Mouse (Mus musculus) heart, postnatal 0 days (tissue): ENCODE measurements at regions not wholly inside any gene's neighbourhood (a gene's known extent, or its start where the extent isn't known, plus 50 kb on each side); places are given as distances from the start of the nearest gene placed in this dataset.

Experiments
- ATAC-seq: fragments of 200-750 bp; cut with Nextera tagmentation; 2 replicates; pipeline ENCODE4 v1.8.0; 2017; ENCODE audit warnings: low read depth, moderate number of reproducible peaks, moderate library complexity; ENCODE audit not compliant: insufficient read depth
- DNase-seq: peaks from one replicate; pipeline ENCODE4 v3.0.0-alpha.2; 2016; ENCODE audit warnings: low spot score
- H3K27ac ChIP-seq: fragments of 300-500 bp; sonication (generic); 2 replicates; pipeline ENCODE4 v1.5.1; 2014; ENCODE audit warnings: low read depth, mild to moderate bottlenecking
- H3K27me3 ChIP-seq: fragments of 300-500 bp; sonication (generic); 2 replicates; pipeline ENCODE4 v1.6.1; 2014; ENCODE audit warnings: low read length, mixed read lengths; ENCODE audit not compliant: control insufficient read depth, insufficient read depth
- H3K36me3 ChIP-seq: fragments of 300-500 bp; sonication (generic); replicated peaks from 2 replicates; pipeline ENCODE4 v1.6.1; 2014; ENCODE audit warnings: low read length, mixed read lengths; ENCODE audit not compliant: control insufficient read depth, insufficient read depth
- H3K4me1 ChIP-seq: fragments of 300-500 bp; sonication (generic); 2 replicates; pipeline ENCODE4 v1.6.1; 2014; ENCODE audit warnings: antibody characterized with exemption; ENCODE audit not compliant: control insufficient read depth, insufficient read depth
- H3K4me2 ChIP-seq: fragments of 300-500 bp; sonication (generic); 2 replicates; pipeline ENCODE4 v1.6.1; 2014; ENCODE audit warnings: low read depth, mild to moderate bottlenecking, low read length, moderate library complexity
- H3K4me3 ChIP-seq: fragments of 300-500 bp; sonication (generic); 2 replicates; pipeline ENCODE4 v1.5.1; 2014; ENCODE audit warnings: low read depth, low read length
- H3K9ac ChIP-seq: fragments of 300-500 bp; sonication (generic); replicated peaks from 2 replicates; pipeline ENCODE4 v1.6.1; 2014; ENCODE audit warnings: low read depth, low read length, mixed read lengths
- H3K9me3 ChIP-seq: fragments of 300-500 bp; sonication (generic); replicated peaks from 2 replicates; pipeline ENCODE4 v1.6.1; 2016; ENCODE audit warnings: low read length; ENCODE audit not compliant: control insufficient read depth
- CTCF ChIP-seq: IDR thresholded peaks from 2 replicates; pipeline ENCODE4 v1.5.1; 2016; ENCODE audit warnings: antibody characterized with exemption, control low read depth, low read depth
- EP300 ChIP-seq: IDR thresholded peaks from 2 replicates; pipeline ENCODE4 v1.6.1; 2016; ENCODE audit warnings: antibody characterized with exemption, low read depth
- WGBS: fragments of 180-500 bp; shearing (Covaris S2); extraction: QIAGEN DNeasy Blood & Tissue Kit; methylation state at CpG from one replicate; pipeline ENCODE4 v1.1.7; 2014; 5-methylcytosine and 5-hydroxymethylcytosine counted together

DNA sequence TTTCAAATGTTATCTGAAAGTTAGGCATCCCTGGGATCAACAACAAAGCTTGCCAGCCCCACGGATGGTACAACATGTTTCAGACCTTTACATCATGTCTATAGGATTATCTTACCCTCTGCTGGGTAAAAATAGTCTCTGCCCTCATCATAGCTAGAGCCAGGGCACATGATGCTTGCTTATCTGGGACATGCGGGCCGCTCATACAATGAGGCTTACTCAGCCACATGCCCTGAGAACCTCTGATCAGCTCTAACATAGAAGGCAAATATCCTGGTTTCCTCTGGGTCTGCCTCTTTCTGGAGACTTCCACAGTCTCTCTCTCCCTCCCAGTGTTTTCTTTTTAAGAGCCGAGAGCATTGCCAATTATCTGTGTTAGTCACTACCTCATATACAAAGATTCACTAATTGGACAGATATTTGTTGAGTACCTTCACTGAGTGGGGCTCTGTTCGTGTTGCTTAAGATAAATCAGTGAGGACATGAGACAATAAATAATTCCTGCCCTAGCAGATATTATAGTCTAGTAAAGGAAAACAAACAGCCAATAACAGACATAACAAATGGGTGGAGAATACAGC is 256.6 kb downstream of the Fam49a start:
- ATAC-seq, result peak; percentile 94
- no peak for TF ChIP-seq CTCF
- TF ChIP-seq EP300, result peak; percentile 48; the same call in 1 of the 2 replicates
- 12% methylated on average over 5 of the region's 5 CpGs for WGBS
- no peak overlapping the region for H3K9ac ChIP-seq
- peak; percentile 56 for DNase-seq
- H3K4me3 ChIP-seq, result no peak overlapping the region
- H3K27ac ChIP-seq, result peak overlapping the region; percentile 74
- no peaks in the 10 kb centered on the region for H3K9me3 ChIP-seq
- no peak overlapping the region for H3K4me2 ChIP-seq
- no peaks in the 10 kb centered on the region for H3K27me3 ChIP-seq
- H3K4me1 ChIP-seq, result peaks cover 10% of the 10 kb centered on the region; the same call in 1 of the 2 replicates
- no peaks in the 10 kb centered on the region for H3K36me3 ChIP-seq

DNA sequence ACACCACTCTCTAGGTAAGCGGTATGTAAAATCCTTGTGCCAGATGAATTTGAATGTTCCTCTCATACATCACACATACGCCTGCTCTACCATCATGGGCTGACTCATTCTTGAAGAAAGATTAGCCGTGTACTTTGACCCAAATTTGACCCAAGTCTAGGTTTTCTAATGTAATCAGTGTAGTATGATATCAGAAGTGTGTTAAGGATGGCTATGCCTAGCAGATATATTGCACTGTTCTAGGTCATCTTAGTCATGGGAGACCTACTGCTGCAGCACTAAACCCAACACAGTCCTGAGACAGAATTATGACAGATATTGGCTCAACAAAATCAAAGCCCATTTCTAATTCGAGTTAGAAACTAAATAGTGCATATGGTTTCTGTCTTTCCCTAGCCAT is 255.1 kb downstream of the Fam49a start:
- Histone ChIP-seq H3K9me3 (no peaks in the 10 kb centered on the region), H3K36me3 (no peaks in the 10 kb centered on the region), H3K4me1 (peaks cover 10% of the 10 kb centered on the region; the same call in 1 of the 2 replicates), H3K4me3 (no peak overlapping the region), H3K9ac (no peak overlapping the region), H3K4me2 (no peak overlapping the region), H3K27ac (no peak overlapping the region), H3K27me3 (no peaks in the 10 kb centered on the region)
- no peak for TF ChIP-seq CTCF
- TF ChIP-seq EP300, result no peak
- ATAC-seq, result no peak
- WGBS, result 85% methylated on average over 4 of the region's 4 CpGs
- DNase-seq, result no peak

DNA sequence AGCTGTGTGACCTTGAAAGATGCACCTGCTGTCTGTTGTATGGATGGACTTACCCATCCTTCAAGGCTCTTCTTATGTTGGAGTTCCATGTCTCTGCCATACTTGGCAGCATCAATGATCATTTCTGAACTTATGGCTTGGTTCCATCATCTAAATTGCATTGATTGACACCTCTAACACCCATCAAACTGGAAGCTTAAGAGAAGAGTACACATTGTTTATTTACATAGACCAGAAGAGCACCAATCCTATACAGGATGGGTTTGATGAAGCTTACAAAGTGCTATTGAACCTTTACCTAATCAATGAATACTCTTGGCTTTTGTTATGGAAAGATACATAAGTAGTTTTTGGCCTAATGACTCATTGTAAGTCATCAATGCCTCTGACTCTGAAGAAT is 248.8 kb downstream of the Fam49a start:
- H3K36me3 ChIP-seq, result no peaks in the 10 kb centered on the region
- H3K9me3 ChIP-seq, result no peaks in the 10 kb centered on the region
- 0 out of 2 replicates have a peak, but pooled peaks cover 12% of the 10 kb centered on the region for H3K4me1 ChIP-seq
- TF ChIP-seq CTCF, result no peak
- TF ChIP-seq EP300, result no peak
- H3K27me3 ChIP-seq, result no peaks in the 10 kb centered on the region
- no peak overlapping the region for H3K9ac ChIP-seq
- ATAC-seq (no peak), DNase-seq (no peak)
- H3K27ac ChIP-seq, result no peak overlapping the region
- H3K4me3 ChIP-seq, result no peak overlapping the region
- H3K4me2 ChIP-seq, result no peak overlapping the region

DNA sequence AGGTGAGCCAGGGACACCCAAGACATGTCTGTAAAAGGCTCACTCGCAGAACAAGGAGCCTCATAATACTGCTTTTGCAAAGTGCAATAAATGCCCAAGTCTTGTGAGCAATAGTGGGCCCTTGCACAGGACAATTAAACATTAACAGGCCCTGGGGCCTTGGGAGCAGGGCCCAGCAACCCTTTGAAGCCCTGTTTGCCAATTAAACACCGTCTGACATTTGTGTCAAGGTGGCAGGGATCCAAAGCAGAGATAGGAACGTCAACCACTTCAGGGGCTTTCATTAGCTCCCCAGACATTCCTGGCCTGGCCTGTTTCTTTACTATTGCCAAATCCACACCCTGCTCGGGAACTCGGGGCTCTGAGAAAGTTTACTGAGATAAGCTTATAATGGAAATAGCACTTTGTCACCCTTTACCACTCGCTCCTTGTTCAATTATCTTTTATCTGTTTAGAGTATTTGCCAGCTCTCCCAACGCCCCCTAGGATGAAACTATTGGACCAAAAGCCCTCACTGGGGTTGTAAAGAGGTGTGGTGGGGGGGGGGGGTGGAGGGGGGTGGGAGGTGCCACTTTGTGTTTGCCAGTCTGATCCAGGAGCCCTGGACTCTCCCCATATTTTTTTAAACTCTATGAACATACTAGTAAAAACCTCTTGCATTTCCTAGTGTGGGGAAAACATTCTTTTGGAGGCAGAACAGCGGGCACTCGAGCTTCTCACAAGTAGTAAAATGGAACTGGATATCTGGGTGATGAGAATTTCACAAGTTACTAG is 247.4 kb downstream of the Fam49a start:
- TF ChIP-seq EP300 (no peak), CTCF (no peak)
- peak; percentile 85 for ATAC-seq
- Histone ChIP-seq H3K9ac (no peak overlapping the region), H3K27ac (peak overlapping the region; percentile 62), H3K36me3 (no peaks in the 10 kb centered on the region), H3K4me2 (no peak overlapping the region), H3K4me3 (no peak overlapping the region), H3K4me1 (0 out of 2 replicates have a peak, but pooled peaks cover 12% of the 10 kb centered on the region), H3K27me3 (no peaks in the 10 kb centered on the region), H3K9me3 (no peaks in the 10 kb centered on the region)
- 20% methylated on average over 9 of the region's 9 CpGs for WGBS
- DNase-seq, result peak; percentile 85

DNA sequence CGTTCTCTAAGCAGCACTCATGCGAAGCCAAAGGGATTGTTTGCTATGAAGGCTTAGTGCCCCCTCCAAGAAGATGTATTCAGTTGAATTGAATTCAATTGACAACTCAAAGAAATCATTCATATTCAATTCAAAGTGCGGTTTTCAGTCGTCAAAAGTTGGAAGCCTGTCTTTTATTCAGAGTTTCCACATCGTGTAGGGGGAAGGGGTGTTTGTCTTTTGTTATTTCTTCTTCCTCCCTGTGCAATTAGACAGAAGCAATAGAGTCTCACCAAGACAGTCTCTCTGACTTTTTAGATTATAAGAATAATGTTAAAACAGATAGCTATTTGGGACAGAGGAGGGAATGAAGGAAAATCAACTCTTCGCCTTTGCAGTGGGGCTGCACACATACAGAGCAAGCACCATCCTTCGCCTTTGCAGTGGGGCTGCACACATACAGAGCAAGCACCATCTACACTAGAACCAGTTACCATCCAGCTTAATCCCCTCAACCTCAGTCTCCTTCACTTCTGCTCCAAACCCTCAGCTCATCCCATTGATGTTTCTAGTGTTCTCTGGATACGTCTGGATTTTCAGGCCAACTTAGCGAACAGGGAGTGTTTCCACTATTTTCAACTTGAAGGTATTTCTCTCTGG is 246.7 kb downstream of the Fam49a start:
- no peaks in the 10 kb centered on the region for H3K9me3 ChIP-seq
- H3K27ac ChIP-seq, result peak overlapping the region; percentile 62
- ATAC-seq (no peak), DNase-seq (no peak)
- WGBS, result 70% methylated on average over 9 of the region's 9 CpGs
- no peak overlapping the region for H3K4me3 ChIP-seq
- H3K36me3 ChIP-seq, result no peaks in the 10 kb centered on the region
- TF ChIP-seq CTCF, result no peak
- TF ChIP-seq EP300, result no peak
- 0 out of 2 replicates have a peak, but pooled peaks cover 12% of the 10 kb centered on the region for H3K4me1 ChIP-seq
- no peaks in the 10 kb centered on the region for H3K27me3 ChIP-seq
- H3K9ac ChIP-seq, result no peak overlapping the region
- no peak overlapping the region for H3K4me2 ChIP-seq
